Mouse (Mus musculus): ENCODE results near the gene Ifitm3. TPM values are rescaled to one million over a fixed set of nuclear protein-coding genes. Genes with fewer than 3 reads are reported as not detected.

Ifitm3 gene
- polyA plus RNA-seq, 1 experiment = 47.9 TPM

- no peaks in the 10 kb centered on the region for H3K4me1 ChIP-seq (ENCODE audit: control insufficient read depth, insufficient read depth, low read length)
- no peak for DNase-seq
- no peak for TF ChIP-seq POLR2A (IDR thresholded peaks at IDR 0.05; ENCODE audit: borderline replicate concordance, insufficient read depth, low read length)
- no peak overlapping the region for H3K27ac ChIP-seq (ENCODE audit: insufficient read depth, low read length)
- 89% methylated on average over 10 of the region's 10 CpGs for WGBS
- H3K4me3 ChIP-seq (replicated peaks; ENCODE audit: insufficient read depth, low read depth, low read length) = no peak overlapping the region
- no peaks in the 10 kb centered on the region for H3K27me3 ChIP-seq (ENCODE audit: control insufficient read depth, insufficient read depth, low read length)
Observed at GRCm38 (mm10) chr7:141016707-141017697, 6.4 kb upstream of the Ifitm3 start.

- no peak overlapping the region for H3K4me3 ChIP-seq (replicated peaks; ENCODE audit: insufficient read depth, low read depth, low read length)
- DNase-seq = no peak
- TF ChIP-seq POLR2A (IDR thresholded peaks at IDR 0.05; ENCODE audit: borderline replicate concordance, insufficient read depth, low read length) = no peak
- no peak for TF ChIP-seq CTCF (IDR thresholded peaks at IDR 0.05; ENCODE audit: borderline replicate concordance, insufficient read depth, low read depth, low read length)
- no peaks in the 10 kb centered on the region for H3K4me1 ChIP-seq (ENCODE audit: control insufficient read depth, insufficient read depth, low read length)
- no peak overlapping the region for H3K27ac ChIP-seq (ENCODE audit: insufficient read depth, low read length)
- no peaks in the 10 kb centered on the region for H3K27me3 ChIP-seq (ENCODE audit: control insufficient read depth, insufficient read depth, low read length)
- WGBS = 91% methylated on average over 7 of the region's 7 CpGs
Observed at GRCm38 (mm10) chr7:141011238-141011770, 734 bp upstream of the Ifitm3 start.

DNA sequence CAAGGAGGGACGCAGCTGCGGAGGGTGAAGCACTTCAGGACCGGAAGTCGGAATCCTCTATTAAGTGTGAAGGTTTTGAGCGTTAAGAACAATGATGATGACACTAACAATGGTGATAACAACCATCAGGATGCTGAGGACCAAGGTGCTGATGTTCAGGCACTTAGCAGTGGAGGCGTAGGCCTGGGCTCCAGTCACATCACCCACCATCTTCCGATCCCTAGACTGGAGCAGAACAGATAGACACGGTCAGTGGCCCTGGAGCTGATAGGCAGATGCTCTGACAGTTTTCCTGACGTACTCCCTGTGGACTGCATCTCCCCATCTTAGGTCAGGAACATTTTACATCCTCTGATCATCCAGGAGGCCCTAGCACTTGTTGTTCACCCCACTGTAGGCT, 905 bp downstream of the Ifitm3 start:
- H3K27ac ChIP-seq (ENCODE audit: insufficient read depth, low read length) = no peak overlapping the region
- no peak for TF ChIP-seq CTCF (IDR thresholded peaks at IDR 0.05; ENCODE audit: borderline replicate concordance, insufficient read depth, low read depth, low read length)
- TF ChIP-seq POLR2A (IDR thresholded peaks at IDR 0.05; ENCODE audit: borderline replicate concordance, insufficient read depth, low read length) = no peak
- H3K4me1 ChIP-seq (ENCODE audit: control insufficient read depth, insufficient read depth, low read length) = no peaks in the 10 kb centered on the region
- WGBS = 91% methylated on average over 9 of the region's 9 CpGs
- no peak for DNase-seq
- no peaks in the 10 kb centered on the region for H3K27me3 ChIP-seq (ENCODE audit: control insufficient read depth, insufficient read depth, low read length)
- H3K4me3 ChIP-seq (replicated peaks; ENCODE audit: insufficient read depth, low read depth, low read length) = no peak overlapping the region

GRCm38 (mm10) chr7:141008938-141009660, 1.5 kb downstream of the Ifitm3 start:
- no peak overlapping the region for H3K4me3 ChIP-seq (replicated peaks; ENCODE audit: insufficient read depth, low read depth, low read length)
- TF ChIP-seq POLR2A (IDR thresholded peaks at IDR 0.05; ENCODE audit: borderline replicate concordance, insufficient read depth, low read length) (no peak), CTCF (IDR thresholded peaks at IDR 0.05; ENCODE audit: borderline replicate concordance, insufficient read depth, low read depth, low read length) (peak; percentile 71)
- no peak overlapping the region for H3K27ac ChIP-seq (ENCODE audit: insufficient read depth, low read length)
- H3K27me3 ChIP-seq (ENCODE audit: control insufficient read depth, insufficient read depth, low read length) = no peaks in the 10 kb centered on the region
- no peaks in the 10 kb centered on the region for H3K4me1 ChIP-seq (ENCODE audit: control insufficient read depth, insufficient read depth, low read length)
- DNase-seq = peak; percentile 50 to 55
- 8% methylated on average over 20 of the region's 20 CpGs for WGBS

- TF ChIP-seq CTCF (IDR thresholded peaks at IDR 0.05; ENCODE audit: borderline replicate concordance, insufficient read depth, low read depth, low read length) = no peak
- no peak for TF ChIP-seq POLR2A (IDR thresholded peaks at IDR 0.05; ENCODE audit: borderline replicate concordance, insufficient read depth, low read length)
- Histone ChIP-seq H3K27me3 (ENCODE audit: control insufficient read depth, insufficient read depth, low read length) (no peaks in the 10 kb centered on the region), H3K4me1 (ENCODE audit: control insufficient read depth, insufficient read depth, low read length) (no peaks in the 10 kb centered on the region), H3K27ac (ENCODE audit: insufficient read depth, low read length) (no peak overlapping the region), H3K4me3 (replicated peaks; ENCODE audit: insufficient read depth, low read depth, low read length) (no peak overlapping the region)
- peak in 1 of 2 experiments; percentile 12 for DNase-seq
- WGBS = 9% methylated on average over 7 of the region's 7 CpGs
Observed at GRCm38 (mm10) chr7:141008312-141008761, 2.2 kb downstream of the Ifitm3 start.

DNA sequence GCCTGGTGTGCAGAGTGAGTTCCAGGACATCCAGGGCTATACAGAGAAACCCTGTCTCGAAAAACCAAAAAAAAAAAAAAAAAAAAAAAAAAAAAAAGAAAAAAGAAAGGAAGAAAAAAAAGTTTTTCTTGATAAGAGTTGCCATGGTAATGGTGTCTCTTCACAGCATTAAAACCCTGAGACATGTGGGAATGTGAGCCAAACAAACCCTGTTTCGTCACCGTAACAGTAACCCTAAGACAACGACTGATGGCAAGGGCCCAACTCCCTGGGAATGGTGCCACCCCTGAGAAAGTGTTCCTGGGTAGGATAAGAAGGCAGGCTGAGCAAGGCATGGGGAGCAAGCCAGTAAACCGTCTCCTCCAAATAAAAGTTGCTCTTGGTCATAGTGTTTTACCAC, 3.7 kb downstream of the Ifitm3 start:
- 27% methylated on average over 5 of the region's 5 CpGs for WGBS
- Histone ChIP-seq H3K27ac (ENCODE audit: insufficient read depth, low read length) (no peak overlapping the region), H3K4me3 (replicated peaks; ENCODE audit: insufficient read depth, low read depth, low read length) (no peak overlapping the region), H3K27me3 (ENCODE audit: control insufficient read depth, insufficient read depth, low read length) (no peaks in the 10 kb centered on the region), H3K4me1 (ENCODE audit: control insufficient read depth, insufficient read depth, low read length) (no peaks in the 10 kb centered on the region)
- no peak for DNase-seq
- TF ChIP-seq POLR2A (IDR thresholded peaks at IDR 0.05; ENCODE audit: borderline replicate concordance, insufficient read depth, low read length) (no peak), CTCF (IDR thresholded peaks at IDR 0.05; ENCODE audit: borderline replicate concordance, insufficient read depth, low read depth, low read length) (no peak)

GRCm38 (mm10) chr7:141006446-141006845, 4.1 kb downstream of the Ifitm3 start:
- TF ChIP-seq POLR2A (IDR thresholded peaks at IDR 0.05; ENCODE audit: borderline replicate concordance, insufficient read depth, low read length) (no peak), CTCF (IDR thresholded peaks at IDR 0.05; ENCODE audit: borderline replicate concordance, insufficient read depth, low read depth, low read length) (no peak)
- DNase-seq = no peak
- Histone ChIP-seq H3K27ac (ENCODE audit: insufficient read depth, low read length) (no peak overlapping the region), H3K4me3 (replicated peaks; ENCODE audit: insufficient read depth, low read depth, low read length) (no peak overlapping the region), H3K4me1 (ENCODE audit: control insufficient read depth, insufficient read depth, low read length) (no peaks in the 10 kb centered on the region), H3K27me3 (ENCODE audit: control insufficient read depth, insufficient read depth, low read length) (no peaks in the 10 kb centered on the region)
- 91% methylated on average over 6 of the region's 6 CpGs for WGBS
